Mouse (Mus musculus) G1E-ER4 (cell line): ENCODE results near the gene Zc3h18. TPM values are rescaled to one million over a fixed set of nuclear protein-coding genes. Genes with fewer than 3 reads are reported as not detected.

Experiments used
- GATA1 ChIP-seq: IDR thresholded peaks from one replicate; pipeline ENCODE4 v1.8.0; 2012; ENCODE audit warnings: low read length, inconsistent platforms
- polyA plus RNA-seq: library from polyadenylated mRNA; stranded (reverse); fragments of >175 nt; gene quantifications from 2 replicates; pipeline ENCODE4 v1.2.3, GENCODE M21; 2012

Zc3h18 gene
- polyA plus RNA-seq, 1 experiment = 187 TPM

DNA sequence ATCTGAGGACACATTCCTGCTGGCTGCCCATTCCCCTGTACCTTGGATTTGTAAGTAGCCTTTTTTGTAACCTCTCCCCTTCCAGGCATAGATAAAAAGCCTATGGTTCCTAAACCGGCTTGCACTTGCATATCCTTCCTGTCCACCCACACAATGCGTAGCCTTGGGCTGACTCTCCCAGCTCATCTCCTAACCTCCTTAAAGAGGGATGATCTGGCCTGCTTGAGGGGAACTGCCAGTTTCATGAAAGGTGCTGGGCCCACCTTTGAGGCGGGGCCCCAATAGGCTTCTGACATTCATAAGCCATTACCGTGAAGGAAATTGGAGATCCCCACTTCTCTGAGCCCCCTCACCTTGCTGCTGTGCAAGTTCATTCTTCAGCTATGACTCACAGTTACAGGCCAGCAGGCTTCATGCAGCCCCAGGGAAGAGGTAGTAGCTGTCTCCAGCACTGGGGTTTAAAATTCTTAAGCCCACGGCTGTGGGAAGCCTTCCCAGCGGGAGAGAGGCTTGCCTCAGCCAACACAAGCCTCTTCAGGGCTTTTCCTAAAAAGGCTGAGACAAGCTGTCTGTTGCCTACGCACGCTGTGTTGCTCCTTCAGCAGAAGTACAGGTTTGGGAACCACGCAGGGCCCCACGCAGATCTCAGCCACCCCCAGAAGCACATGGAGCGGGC, 85.2 kb downstream of the Zc3h18 start:
- no peak for TF ChIP-seq GATA1

DNA sequence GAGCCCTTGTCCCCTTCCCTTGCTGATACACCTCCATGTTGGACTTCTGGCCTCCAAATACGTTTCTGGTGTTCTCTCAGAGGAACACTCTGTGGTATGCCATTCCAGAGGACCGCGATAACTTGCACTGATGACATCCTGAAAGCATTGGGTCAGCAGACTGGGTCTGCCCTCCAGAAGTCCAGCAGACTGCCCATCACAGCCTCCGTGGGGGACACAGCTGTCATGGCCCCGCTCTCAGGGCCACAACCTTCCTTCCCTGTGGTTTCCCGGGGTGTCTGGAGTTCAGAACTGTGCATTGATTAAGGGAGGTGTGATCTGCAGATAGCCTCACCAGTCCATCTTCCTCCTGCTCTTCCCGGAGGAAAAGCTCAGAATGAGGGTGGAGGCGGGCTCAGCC, 86.1 kb downstream of the Zc3h18 start:
- no peak for TF ChIP-seq GATA1

DNA sequence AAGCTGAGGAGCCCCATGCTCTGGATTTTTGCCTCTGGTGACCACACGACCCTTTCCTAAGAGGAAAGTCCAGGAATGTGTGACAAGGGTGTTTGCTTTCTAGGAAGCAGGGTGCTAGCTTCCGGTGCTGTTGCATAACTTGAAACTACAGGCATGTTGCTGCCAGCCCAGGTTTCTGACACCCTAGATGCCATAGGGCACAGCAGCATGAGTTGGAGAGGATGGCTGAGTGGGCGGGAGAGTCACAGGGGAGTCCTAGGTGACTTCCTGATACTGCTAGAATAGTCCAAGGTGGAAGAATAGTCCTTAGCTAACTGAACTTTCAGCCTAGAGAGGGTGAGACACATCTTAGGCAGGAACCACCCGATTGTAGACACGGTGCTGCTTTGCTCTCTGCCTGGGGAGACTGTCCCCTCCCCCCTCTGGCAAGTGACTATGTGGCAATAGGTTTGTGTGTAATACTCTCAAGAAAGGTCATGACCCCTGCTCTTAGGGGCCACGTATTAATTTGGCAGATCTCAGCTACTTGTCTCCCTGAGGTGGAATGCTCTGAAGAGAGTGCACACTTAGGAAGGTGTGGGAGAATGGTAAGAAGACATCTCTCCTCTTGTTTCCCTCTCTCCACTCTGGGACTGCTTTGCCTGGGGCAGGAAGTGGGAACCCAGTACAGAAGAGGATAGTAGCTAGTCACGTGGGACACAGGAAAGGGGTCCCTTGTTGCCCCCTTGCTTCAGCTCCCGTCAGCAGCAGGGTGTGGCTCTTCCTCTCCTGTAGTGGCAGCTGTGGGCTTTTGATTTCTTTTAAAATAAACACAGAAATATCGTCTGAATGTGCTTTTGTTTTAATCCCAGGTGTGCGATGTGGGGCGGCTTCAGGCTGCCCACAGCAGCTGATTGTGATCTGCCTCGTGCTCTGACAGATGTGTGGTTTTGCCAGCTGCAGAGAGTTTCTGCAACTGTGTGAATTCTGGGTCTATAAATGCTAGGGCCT, 87.5 kb downstream of the Zc3h18 start:
- no peak for TF ChIP-seq GATA1

- no peak for TF ChIP-seq GATA1
Observed at GRCm38 (mm10) chr8:122464985-122465384, 88.6 kb downstream of the Zc3h18 start.

Other genes starting within 250 kb of the Zc3h18 start
- 656 and 708 TPM in 2 replicates for gene Zfpm1, start 94.5 kb upstream of the Zc3h18 start, polyA plus RNA-seq
- gene Trhr2, start 15.9 kb upstream of the Zc3h18 start, polyA plus RNA-seq = not detected in 2 replicates
- gene Il17c, start 45.4 kb downstream of the Zc3h18 start, polyA plus RNA-seq = 0.15 and 0.27 TPM in 2 replicates
- 197 and 218 TPM in 2 replicates for gene Cyba, start 56.3 kb downstream of the Zc3h18 start, polyA plus RNA-seq
- gene Mvd, start 66.8 kb downstream of the Zc3h18 start, polyA plus RNA-seq = 66.0 and 70.7 TPM in 2 replicates
- gene Snai3, start 84.1 kb downstream of the Zc3h18 start, polyA plus RNA-seq = not detected in 2 replicates
- gene Rnf166, start 99.5 kb downstream of the Zc3h18 start, polyA plus RNA-seq = 26.8 and 32.6 TPM in 2 replicates
- gene Ctu2, start 99.5 kb downstream of the Zc3h18 start, polyA plus RNA-seq = 34.0 and 38.9 TPM in 2 replicates
- 69.8 and 70.8 TPM in 2 replicates for gene Piezo1, start 174.7 kb downstream of the Zc3h18 start, polyA plus RNA-seq
- gene Cdt1, start 191.4 kb downstream of the Zc3h18 start, polyA plus RNA-seq = 256 and 305 TPM in 2 replicates
- 236 and 483 TPM in 2 replicates for gene Aprt, start 200.3 kb downstream of the Zc3h18 start, polyA plus RNA-seq
- 3.2 and 3.4 TPM in 2 replicates for gene Galns, start 234.9 kb downstream of the Zc3h18 start, polyA plus RNA-seq
- 0.46 and 1.2 TPM in 2 replicates for gene Trappc2l, start 235.0 kb downstream of the Zc3h18 start, polyA plus RNA-seq
- gene Pabpn1l, start 246.1 kb downstream of the Zc3h18 start, polyA plus RNA-seq = not detected in 2 replicates